Mouse (Mus musculus) CD4-positive, CD25-positive, alpha-beta regulatory T cell, adult 2 months (primary cell): Measurements from ENCODE around the gene Tmem143.
"Not testable (repeated sequence)": the region's sequence is repeated elsewhere in the genome, so short reads cannot be mapped to it uniquely, and the experiment has no call there.

Experiments
- DNase-seq: peaks from one replicate; pipeline ENCODE4 v3.0.0-alpha.2; 2012; ENCODE audit warnings: low read depth, low spot score

Tmem143 gene

DNA sequence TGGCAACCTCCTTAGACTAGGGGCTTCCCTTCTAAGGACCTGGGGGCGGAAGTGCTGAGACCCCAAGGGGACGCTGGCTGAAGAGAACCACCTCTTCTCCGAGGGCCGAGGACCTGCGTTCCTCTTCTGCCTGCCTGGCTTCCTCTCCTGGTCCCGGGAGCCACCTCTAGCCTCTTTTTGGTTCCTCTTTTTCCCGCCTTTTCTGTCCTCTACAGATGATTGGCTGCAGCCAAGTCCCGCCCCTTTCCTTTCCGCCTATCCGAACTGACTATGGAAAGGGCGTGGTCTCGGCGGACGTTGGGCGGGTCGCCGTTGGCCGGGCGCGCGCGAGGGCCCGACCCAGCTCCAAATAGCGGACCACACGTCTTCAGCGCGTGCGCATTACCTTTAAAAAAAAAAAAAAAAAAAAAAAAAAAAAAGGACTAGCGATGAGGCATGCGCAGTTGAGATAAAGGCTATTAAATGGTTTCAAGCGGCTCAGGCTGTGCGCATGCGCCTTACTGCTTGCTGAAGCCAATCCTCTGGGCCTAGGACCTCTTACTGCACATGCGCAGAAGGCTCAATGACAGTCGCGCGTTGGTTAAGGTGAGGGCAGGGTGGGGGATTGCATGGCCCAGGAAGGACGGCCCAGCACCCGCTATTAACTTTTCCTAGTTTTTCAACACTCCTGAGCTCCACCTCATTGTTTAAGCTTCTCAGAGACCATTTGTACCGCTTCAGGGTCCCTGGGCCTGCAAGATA lies at the start of gene Tmem143, which contains the start of gene Syngr4:
Tmem143 (plus strand) TSS at position 425 of the 741 bp plus-strand sequence.
Syngr4 (minus strand) TSS at position 198 of the 741 bp plus-strand sequence.
- DNase-seq, result peak; percentile 99

DNA sequence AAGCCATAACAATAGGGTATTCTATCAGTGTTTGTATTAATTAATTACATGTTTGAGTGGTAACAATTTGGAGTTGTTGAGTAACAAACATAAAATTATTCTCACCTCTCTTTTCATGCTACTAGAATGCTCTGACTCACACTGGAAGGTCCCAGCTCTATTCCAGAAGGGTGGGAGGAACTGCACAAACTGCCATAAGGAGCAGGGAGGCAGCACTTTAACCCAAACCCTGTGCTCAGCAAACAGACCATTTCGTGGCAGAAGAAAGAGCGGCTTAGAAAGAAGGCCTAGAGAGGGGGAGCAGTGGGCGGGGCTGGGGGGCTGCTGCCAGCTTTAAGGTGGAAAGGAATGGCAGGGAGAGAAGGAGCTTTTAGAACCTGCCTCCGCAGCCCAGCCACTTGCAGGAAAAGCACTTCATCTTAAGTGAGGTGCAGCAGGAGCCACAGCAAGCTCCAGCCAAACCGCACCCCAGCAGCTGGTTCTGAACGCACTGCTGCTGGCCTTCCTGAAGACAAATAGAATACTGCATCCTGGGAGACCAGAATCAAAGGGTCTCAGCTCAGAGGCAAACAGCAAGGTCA lies 48.2 kb upstream of the Tmem143 start:
- DNase-seq, result no peak

DNA sequence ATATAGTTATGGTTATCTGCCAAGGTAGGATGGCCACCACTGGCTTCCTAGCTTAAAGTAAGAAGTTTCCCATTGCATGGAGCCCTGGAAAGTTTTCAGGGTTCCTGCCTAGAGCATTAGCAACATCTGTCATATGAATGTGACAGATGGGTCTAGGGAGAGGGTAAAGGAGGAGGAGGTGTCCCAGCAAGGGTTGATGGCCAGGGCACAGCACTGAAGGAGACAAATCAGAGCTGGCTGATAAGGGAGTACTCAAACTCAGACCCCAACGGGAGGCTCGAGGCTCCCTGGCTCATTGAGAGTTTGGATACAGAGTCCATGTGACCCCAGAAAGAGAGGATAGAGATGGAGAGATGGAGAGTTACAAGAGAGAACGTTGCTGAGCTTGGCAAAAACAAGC lies 46.1 kb upstream of the Tmem143 start:
- DNase-seq, result no peak

DNA sequence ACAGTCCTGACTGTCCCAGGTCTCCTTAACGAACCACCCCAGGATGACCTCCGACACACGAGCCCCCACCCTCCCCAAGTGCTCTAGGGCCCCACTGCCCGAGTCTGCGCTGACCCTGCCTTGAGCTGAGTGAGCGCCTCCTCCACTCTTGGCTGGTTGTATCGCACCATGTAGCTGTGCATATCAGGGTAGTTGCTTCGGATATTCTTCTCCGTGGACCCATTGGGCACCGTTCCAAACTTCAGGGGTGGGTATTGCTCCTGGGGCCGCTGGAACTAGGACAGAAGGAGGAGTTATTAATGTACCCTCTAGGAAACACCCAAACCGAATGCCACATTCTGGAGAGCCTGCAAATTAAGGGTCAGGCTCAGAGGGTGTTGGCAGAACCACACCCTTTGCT lies 43.7 kb upstream of the Tmem143 start:
- DNase-seq, result no peak

DNA sequence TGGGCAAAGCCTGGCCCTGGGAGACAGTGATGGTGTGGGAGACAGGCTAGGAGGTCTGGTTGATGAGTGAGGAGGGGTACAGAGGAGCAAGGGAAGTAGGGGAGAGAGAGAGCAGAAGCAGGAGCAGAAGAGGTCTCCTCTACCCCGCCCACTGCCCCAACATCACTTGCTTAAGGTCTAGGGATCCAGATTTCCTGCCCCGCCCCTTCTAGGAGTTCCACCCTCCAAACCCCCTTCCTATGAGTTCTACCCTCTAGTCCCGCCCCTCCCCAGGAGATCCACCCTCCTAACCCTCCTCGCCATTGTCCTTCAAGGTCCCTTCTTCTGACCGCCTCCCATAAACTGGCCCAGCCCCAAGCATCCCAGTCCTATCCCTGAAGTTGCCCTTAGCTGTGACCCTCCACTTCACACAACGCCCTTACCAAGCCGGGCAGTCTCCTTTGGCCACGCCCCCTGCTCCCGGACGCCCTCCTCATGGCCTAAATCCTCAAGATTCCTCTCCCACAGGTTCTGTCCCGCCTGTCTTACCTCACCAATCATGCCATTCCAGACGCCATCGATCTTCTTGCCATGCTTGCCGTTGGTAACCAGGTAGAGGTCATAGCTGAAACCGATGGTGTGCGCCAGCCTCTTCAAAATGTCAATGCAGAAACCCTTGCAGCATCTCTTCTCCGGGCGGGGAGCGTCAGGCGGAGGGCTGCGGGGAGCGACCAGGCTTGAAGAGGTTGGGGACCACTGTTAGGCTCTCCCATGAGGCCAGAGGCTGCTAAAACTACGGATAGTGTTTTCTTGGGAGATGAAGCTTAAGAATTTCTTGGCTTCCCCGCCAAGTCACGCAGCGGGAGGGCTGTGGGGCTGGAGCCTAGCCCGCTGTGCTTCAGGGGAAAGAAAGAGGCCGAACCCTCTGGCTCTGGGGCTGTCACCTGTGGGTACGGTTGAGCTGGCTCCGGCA lies 39.5 kb upstream of the Tmem143 start:
- DNase-seq, result peak; percentile 22

DNA sequence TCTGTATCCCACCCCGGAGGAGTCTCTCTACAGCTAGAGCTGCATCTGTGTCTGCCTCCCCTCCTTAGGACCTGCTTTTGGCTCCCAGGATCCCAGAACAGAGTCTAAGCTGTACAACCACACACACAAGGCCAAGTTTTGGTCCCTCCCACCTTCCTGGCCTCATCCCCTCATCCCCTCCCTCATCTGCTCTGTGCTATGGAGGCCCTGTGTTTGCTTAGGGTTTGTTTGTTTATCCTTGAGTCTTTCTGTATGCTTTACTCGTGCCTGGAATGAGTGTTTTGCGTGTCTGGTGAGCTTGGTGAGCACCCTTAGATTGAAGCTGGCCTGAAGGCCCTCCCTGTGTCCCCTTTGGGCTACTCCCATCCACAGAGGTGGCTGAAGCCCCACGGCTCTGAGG lies 37.7 kb upstream of the Tmem143 start:
- DNase-seq, result no peak

DNA sequence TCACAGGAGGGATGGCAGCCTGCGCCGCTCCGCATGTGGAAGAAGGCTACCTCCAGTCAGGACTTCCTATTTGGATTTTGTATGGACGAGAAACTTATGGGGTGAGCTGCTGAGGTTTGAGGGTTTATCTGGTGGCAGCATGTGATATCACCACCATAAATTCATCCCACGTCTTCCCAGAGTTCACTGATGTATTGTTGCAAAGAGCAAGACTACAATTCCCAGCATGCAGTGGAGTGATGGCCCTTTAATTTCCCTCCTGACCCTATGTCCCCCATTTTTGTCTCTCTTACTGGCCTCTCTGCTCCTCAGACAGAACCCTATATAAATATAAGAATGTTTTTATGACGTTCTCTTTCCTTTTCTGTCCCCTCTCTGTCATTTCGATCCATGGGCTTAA lies 33.9 kb upstream of the Tmem143 start:
- no peak for DNase-seq

DNA sequence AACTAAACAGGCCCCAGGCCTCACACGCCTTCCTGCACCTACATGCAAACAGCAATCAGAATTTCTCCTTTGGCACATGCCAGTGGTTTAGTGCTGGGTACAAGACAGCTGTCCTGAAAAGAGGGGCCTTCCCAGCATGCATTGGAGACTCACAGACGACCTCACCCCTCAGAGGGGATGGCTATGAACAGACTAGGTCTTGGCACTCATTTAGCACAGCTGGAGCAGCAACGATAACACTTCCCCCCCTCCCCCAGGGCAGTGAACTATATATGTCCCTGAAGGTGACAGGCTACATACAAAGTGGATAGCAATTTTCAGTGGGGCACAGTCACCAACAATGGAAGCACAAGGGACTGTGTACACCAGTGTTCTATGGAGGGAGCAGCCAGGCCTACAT lies 32.3 kb upstream of the Tmem143 start:
- no peak for DNase-seq

DNA sequence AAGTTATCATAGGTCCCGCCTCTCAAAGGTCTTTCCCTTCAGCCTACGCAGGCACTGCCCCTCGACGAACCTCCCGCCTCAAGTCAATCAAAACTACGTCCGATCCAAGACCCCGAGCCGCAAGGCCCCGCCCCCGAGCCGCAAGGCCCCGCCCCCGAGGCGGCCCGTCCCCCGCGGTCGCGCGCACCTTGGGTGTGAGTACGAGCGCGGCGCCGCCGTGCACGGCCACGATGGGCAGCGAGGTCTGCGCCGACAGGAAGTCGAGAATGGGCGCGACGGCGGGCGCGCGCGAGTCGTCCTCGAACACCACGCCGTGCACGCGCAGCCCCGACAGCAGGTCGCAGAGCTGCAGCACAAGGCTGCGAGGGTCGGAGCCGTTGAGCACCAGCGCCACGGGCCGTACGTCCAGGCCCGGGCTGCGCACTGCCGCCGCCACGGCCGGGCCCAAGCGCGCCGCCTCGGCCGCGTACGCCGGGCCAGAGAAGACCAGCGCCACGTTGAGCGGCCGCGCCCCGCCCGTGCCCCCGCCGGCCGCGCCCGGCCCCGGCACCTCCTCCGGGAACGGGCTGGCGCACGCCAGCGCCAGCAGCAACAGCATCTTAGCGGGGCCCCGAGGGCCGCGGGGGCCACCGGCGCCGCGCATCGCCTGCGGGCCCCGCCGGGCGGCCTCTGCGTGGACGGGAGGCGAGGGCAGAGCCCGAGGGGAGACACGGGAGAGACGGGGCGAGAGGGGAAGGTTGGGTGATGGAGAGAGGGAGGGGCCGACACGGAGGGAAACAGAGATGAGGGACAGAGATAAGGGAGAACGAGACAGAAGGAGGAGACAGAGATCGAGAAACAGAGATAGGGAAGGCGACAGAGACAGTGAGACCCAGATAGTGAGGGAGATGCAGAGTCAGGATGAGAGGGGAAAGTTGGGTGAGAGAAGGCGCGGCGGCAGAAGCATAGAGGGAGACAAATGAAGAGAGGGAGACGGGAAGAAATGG lies 30.5 kb upstream of the Tmem143 start:
- DNase-seq, result peak; percentile 95

DNA sequence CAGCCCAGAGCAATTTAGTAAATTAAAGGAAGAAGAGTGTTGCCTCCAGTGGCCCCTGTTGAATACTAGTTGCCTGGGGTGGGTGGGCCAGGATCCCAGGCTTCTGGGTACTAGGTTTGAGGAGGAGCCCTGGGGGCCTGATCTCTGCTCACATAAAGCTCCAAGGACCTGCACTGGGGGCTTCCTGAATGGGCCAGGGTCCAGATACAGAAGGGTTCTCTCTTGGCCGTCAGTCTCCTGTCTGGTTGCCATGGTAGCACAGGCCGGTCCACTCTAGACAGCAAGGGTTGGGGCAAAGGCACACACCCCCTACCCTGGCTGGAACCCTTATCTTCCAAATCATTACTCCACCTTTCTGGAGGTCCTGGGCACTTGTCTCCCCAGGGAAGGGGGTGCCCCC lies 28.9 kb upstream of the Tmem143 start:
- DNase-seq, result no peak

DNA sequence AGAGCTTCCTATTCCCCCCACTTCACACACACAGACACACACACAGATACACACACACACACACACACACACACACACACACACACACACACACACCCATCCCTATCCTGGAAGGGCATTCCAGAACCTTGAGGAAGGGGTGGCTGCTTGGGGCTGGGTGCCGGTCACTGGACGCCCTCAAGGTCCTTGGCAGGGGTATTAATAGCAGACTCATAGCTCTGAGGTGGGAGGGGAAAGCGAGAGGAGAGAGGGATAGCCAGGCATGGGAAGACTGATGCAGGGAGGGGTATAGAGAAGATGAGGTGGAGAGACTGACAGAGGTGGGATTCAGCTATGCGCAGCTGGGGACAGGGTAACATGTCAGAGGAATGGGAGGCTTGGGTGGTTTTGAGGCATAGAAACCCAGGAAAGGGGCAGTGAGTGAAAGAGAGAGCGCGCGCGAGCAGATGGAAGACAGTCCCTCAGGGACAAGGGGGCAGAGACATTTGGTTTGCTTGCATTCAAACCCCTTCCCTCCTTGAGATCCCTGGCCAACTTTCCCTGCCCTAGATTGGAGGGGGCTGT lies 27.6 kb upstream of the Tmem143 start:
- DNase-seq, result no peak

DNA sequence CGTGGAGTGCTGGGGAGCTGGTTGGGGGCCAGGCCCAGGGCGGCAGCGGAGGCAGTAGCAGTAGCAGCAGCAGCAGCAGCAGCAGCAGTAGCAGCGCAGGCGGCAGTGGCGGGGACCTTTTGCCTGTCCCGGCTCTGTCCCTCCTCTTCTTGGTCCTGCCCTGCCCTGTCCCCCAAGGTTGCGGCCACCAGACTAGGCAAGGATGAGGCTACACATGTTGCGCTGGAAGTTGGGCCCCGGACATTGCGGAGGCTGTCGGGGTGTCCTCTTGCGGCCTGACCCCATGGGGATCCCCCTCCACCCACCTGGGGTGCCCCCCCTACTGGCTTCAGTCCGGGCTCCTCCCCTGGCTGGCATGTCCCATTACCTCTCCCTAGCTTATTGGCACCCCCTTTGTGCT lies 27.0 kb upstream of the Tmem143 start:
- DNase-seq, result peak; percentile 33

DNA sequence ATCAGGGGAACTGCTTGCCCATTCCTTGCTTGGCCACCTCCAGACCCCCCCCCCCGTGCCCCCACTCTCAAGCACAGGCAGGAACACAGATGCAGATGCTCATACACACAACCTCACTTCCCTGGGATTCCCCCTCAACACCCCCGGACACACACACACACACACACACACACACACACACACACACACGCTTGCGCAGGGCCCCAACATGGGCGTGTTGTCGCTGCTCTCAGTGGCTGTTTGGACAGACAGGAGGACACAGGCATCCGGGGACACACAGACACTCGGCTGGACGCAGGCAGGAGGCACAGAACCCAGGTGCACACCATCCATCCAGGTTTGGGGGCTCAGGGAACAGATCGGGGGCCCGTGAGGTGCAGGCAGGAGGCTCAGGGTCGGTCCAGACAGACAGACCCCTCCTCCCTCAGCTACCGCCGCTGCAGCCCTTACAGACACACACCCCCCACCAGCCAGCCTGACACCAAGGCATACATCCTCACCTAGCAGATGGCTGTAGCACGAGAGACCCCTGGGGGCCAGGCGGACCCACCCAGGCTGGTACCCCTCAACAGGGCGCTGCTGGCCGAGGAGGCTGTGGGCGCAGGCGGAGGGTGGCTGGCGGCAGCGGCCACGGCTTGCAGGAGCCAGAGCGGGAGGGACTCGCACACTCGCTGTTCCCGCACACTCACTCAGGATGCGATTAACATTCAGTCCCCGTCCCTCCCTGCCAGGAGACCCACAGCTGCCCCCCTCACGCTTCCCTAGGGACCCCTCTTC lies 26.3 kb upstream of the Tmem143 start:
- peak; percentile 49 for DNase-seq

DNA sequence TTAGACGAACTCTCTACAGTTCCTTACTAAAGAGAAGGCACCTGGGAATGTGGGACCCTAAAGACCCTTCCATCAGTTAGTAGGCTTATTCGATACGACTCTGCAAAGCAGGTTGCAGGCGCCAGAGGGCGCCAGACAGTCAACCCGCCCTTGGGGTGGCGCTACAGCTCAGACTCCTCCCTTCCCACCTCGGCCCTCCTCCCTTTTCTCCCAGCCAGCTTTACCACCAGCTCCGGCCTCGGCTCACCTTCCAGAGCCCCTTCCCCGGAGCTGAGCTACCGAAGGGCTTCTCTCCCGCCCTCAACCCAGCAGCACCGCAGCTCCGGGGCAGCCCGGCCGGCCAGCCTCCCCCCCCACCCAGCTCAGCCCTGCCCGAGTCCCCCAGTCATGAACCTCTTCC lies 24.1 kb upstream of the Tmem143 start, which contains the start of gene Kdelr1:
Kdelr1 (plus strand) TSS at position 149 of the 400 bp plus-strand sequence.
- DNase-seq, result peak; percentile 93

DNA sequence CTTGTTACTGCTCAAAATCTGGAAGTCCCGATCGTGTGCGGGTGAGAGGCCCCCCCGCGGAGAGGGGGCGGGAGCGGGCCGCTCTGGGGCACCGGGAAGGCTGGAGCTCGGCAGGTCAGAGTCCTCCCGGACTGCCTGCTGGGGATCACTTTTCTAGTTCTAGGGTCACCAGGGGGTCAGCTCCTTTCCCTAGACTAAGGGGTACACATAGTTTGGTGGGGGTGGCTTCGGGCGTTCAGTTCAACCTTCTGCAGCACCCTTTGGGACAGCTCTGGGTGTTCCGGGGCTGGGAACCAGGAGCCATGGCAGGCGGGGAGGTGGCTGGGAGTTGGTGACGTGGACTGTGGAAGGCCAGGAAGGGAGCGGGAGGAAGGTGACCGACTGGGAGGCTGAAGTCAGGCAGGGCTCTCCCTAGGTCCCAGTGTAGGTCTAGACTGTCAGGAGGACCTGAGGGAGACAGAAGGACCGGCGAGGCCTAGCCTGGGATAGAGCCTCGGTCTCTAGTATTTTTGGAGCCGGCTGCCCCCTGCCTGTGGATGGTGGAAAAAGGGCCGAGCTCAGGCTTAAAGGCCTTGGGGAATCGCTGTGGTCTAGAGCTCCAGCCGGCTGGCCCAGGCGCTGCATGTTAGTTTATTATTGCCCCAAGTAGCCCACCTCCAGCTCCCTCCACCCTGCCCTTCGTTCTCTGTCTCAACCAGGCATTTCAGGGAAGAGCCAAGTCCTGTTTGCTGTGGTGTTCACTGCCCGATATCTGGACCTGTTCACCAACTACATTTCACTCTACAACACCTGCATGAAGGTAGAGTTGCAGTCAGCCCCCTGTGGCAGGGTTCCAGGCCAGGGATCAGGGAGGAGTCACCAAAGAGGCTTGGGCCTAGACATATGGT lies 23.4 kb upstream of the Tmem143 start:
- peak; percentile 59 for DNase-seq

DNA sequence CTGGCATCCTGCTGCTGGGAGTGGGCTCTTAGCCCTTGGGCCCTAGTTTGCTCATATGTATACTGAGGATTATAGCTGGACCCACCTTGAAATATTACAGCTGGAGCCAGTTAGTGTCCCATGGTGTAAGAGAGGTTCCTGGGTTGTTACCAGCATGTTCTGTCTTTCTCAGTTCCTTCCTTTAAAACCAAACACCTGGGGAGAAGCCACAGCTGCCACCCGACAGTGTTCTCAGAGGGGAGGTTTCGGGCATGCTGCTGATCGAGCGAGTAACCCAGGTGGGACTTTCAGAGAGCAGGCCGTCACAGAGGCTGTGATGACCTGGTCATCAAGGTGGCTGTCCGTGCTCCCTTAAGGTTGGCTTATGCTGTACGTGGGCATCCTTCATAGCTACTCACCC lies 19.8 kb upstream of the Tmem143 start:
- DNase-seq, result no peak

DNA sequence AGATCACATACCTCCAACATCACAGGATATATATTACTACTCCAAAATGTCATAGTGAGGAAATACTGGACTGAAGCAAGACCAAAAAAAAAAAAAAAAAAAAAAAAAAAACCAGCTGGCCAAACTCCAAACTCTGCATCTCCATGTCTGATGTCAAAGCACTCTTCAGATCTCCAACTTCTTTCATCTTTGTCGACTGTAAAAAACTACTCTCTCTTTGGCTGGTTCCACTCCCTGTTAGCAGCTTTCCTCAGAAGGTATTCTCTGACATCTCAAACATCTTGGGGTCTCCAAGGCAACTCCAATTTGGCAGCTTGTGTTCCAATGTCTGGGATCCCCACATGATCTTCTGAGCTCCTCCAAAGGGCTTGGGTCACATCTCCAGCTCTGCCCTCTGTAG lies 18.5 kb upstream of the Tmem143 start, which contains the start of gene Grin2d:
Grin2d (minus strand) TSS at position 101 of the 400 bp plus-strand sequence.
- DNase-seq, result not testable (repeated sequence)

DNA sequence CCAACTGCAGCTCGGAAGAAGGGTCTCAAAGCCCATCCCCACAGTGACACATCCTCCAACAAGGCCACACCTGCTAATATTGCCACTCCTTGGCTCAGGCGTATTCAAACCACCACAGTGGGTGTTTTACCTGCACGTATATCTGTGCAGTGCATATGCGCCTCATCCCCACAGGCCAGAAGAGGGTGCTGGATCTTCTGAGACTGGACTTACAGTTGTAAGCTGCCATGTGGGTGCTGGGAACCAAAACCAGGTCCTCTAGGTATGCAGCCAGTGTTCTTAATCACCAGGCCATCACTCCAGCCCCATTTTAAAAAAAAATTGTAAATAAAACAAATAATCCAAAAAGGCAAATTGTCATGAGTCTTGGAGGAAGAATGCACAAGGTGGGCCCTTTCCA lies 16.2 kb upstream of the Tmem143 start:
- DNase-seq, result no peak

DNA sequence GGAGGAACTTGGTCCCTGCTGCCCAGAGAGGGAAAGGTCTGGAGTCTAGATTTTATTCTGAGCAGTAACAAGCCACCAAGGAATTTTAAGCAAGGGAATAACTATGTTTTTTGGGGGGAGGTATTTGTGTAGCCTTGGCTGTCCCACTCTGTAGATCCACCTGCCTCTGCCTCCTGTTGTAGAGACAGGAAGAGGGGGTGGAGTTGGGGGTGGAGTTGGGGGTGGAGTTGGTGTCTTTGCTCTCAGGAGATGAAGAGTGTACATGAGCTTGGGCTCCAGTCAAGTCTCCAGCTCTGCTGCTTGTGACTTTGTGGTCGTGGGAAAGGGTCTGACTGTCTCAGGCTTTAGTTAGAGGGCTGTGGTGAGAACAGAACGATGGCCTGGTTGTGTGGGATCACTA lies 15.7 kb upstream of the Tmem143 start:
- no peak for DNase-seq
